Mouse (Mus musculus): Measurements from ENCODE around the gene Cables2.
A peak's percentile ranks its signal among the peaks of the same experiment; 100 is the strongest.

Cables2 gene

DNA sequence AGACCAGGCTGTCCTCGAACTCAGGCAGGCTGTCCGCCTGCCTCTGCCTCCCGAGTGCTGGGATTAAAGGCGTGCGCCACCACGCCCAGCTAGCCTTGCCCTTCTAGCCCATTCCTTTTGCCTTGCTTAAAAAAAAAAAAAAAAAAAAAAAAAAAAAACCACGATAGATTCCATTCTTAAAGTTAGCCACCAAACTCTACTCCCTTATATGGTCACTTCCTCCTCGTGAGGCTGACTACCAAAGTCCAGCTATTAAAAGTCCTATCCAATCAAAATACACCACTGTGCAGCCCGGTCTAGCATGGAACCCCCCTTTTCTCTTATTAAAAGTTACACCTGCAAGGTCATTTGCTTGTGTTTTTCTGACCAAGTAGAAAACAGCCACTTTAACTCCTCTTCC, 17.6 kb downstream of the Cables2 start:
- no peak for DNase-seq (ENCODE audit: low spot score)

DNA sequence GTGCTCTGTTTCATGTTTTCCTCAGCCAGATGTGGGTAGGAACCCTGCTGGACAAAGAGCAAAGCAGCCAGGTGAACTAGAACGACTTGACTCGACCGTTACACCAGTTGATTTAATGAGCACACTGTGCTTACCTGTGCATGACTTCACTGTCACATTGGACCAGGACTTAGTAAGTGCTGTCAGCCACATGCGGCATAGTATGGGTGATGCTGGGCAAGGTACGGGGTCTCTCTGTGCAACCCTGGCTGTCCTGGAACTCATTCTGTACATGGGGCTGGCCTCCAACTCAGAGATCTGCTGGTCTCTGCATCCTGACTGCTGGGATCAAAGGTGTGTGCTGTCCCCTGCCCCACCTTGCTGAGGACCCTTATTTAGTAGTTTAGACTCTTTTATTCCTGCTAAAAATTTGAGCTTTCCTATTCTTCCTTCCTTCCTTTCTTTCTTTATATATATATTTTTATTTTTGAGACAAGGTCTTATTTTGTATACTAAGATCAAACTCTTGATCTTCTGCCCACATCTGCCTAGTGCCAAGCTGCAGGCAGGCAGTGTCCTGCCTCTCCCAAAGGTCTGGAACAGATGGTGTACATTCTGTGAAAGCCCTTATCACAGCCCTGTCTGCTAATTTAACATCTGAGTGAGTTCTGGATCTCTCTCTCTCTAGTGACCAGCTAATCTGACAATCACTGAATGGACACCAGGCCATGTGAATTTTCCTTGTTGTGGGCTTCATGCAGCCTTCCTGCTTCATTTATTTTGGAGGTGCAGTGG, 18.7 kb downstream of the Cables2 start:
- DNase-seq (ENCODE audit: low spot score) = no peak

DNA sequence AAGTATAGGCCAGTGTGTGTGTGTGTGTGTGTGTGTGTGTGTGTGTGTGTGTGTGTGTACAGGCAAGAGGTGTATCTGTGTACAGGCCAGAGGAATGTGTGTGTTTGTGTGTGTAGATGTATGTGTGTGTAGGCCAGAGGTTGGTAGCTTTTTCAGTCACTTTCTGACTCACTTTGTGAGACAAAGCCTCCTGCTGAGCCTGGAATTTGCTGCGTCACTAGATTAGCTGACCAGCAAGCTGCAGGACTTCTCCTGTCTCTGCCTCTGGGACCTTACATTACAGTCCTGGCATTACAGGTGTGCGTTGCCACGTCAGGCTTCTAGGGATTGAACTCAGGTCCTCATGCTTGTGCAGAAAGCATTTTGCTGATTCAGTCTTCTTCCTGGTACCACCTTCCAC, 21.5 kb downstream of the Cables2 start:
- no peak for DNase-seq (ENCODE audit: low spot score)

DNA sequence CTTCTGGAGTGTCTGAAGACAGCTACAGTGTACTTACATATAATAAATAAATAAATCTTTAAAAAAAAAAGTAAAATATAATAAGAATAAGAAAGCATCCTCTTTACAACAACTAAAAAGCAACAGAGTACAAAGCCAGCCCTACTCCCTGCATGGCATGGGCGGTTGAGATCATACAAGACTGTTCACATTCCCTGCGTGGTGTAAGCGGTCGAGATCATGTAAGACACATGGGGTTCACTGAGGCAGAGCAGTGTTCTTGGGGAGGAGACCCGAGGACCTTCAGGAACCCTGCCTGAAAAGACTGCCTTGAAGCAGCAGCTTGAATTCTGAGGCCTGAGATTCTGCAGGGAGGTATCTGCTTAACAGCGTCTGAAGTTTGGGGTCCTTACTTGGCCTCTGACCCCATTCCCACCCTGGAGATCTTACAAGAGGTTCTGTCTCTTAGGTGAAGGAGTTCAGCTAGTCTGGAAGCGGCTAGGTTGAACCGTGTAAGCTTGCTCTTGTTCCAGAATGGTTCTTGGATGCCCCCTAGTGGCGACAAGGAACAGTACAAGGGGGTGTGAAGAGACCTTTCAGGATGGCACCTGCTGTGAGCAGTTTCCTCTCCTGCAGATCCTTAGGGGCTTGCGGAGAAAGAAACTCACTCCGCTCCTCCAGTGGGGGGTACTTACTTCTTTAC, 22.2 kb downstream of the Cables2 start:
- DNase-seq (ENCODE audit: low spot score) = peak; percentile 81

- peak; percentile 45 for DNase-seq (ENCODE audit: low spot score)
Observed at GRCm38 (mm10) chr2:180248947-180249660, 24.2 kb downstream of the Cables2 start.

- DNase-seq (ENCODE audit: low spot score) = no peak
Observed at GRCm38 (mm10) chr2:180247916-180248315, 25.4 kb downstream of the Cables2 start.

- no peak for DNase-seq (ENCODE audit: low spot score)
Observed at GRCm38 (mm10) chr2:180243108-180243507, 30.2 kb downstream of the Cables2 start.

DNA sequence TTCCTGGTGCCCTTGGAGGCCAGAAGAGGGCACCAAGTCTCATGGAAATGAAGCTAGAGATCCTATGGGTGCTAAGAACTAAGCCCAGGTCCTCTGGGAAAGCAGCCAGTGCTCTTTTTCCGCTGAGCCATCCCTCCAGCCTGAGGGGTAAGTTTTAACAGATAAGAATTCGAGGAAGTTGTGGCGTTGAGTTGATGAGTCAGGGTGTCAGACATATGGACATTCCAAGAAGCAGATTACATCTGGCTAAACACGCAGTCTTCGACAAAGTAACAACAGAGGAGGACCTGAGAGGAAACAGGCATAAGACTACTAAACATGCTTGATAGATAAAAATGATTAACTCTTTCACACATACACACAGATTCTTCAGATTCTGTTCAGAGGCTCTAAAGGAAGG, 34.7 kb downstream of the Cables2 start:
- DNase-seq (ENCODE audit: low spot score) = no peak

DNA sequence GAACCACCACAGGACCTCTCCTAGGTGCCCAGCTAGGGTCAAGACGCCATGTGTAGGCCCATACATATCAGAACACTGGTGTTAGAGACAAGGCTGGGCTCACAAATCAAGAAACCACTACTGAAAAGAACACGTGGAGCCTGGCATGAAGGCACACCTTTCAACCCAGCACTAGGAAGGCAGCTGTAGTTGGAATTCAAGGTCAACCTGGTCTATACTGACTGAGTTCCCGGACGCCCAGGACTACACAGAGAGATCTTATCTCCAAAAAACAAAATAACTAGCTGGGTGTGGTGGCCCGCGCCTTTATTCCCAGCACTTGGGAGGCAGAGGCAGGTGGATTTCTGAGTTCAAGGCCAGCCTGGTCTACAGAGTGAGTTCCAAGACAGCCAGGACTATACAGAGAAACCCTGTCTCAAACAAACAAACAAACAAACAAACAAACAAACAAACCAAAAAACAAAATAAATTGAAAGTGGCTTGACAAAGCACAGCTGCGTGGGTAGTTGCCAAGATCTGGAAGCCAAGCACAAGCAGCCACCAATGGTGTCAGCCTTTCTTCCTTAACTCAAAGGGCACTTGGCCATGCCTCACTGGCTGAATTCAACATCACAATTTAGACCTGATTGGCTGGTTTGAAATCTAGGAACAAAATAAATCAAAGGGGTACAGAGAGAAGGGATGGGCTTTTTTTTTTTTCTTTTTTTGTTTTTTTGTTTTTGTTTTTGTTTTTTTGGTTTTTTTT, 35.5 kb downstream of the Cables2 start:
- no peak for DNase-seq (ENCODE audit: low spot score)

DNA sequence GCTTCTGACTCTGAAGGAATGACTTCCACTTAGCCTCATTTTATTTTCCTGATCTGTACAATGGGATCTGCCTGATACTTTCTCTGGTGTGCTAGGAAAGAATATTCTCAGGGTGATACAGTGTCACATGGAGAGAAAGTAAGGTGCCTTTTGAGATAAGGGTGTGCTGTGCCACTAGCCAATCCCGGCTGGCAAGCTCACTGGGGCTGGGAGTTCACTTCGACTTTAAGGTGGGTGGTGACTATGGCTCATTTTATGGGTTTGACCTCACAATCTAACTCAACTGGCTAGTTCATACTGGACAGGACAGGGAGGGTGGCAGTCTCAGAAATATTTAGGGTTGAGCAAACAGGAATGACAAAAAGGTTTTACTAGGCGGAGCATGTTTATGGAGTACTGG, 36.4 kb downstream of the Cables2 start:
- no peak for DNase-seq (ENCODE audit: low spot score)

DNA sequence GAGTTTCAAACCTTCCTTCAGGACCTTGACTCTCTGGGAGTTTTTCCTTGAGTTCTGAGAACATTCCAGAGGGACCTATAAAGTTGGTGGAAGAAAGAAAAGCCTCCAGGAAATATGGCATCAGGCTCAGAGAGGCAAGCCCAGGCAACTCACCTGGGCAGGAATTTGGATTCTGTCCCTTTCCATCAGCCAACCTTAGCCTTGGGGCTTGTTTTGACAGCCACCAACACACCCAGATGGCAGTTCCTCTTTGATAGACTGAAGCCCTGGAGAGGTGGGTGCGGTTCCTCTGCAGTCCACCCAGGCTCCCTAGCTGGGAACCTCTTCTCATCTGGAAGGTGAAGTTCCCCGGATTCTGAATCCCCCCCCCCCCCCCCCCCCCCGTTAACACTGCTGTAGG, 36.8 kb downstream of the Cables2 start:
- DNase-seq (ENCODE audit: low spot score) = peak; percentile 70

- no peak for DNase-seq (ENCODE audit: low spot score)
Observed at GRCm38 (mm10) chr2:180235788-180236187, 37.5 kb downstream of the Cables2 start.

DNA sequence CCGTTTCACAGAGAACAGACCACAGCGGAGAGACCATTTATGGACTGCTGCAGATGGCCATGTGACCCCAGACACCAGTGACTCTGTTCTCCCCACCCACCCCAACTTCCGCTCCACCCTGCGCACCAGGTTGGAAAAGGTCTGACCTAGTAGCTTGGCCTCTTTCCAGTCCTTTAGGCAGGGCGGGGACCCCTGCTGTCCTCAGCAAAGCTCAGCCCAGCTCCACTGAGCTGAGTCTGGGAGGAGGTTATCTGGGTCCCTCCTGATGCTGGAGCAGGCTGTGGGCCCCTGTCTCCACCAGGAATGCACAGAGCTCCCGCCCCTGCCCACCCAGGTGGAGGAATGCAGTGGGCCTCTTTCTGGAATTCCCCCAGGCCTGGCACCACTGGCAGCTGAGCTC, 38.3 kb downstream of the Cables2 start:
- no peak for DNase-seq (ENCODE audit: low spot score)

DNA sequence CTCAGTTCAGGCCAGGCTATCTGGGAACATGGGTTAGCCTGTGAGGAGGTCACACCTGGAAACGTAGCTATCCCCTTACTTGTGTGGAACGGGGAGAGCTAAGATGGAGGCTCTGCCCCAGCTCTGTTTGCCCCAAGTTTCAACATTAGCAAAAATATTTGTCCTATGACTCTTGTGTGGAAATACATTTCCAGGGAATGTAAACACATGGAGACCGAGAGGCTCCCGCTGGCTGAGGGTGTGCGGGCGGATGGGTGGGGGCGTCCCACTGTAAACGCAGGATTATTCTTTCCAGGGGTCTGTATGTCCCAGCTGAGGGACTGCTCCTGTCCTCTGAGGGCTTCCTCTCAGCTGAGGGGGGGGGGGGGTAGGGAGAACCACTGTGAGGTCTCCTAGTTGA, 38.9 kb downstream of the Cables2 start:
- DNase-seq (ENCODE audit: low spot score) = no peak

DNA sequence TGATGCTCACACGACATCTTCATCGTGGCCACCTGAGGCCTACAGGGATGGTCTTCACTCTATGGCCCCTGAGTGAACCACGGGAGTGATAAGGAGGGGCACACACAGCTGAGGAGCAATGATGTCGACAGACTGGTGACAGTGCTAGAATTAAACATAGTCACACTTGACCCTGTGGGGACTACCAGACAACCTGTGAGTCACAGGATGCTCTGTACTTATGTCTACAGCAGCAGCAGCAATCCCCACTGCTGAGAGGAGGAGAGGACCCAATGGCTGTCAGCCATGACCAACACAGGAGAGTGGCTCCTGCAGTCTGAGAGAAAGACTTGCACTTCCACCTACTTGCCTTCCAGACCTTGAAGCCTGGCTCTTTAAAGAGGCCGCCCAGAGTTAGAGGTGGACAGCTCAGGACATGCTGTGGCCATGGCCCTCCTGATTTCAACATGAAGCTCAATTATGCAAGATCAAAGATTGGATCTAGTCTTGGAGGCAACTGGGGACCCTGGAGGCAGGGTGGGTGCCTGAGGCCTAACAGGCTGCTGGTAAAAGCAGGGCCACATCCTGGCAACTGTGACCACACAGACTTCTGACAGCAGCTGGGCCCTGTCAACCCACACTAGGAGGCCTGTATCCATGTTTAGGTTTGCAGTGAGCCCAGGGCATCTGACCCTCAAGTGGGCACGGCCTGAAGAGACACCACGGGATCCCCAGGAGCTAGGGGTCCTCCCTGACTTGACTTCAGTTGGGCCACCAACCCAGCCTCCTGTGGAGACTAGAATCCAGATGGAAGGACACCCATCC, 40.0 kb downstream of the Cables2 start:
- DNase-seq (ENCODE audit: low spot score) = no peak

DNA sequence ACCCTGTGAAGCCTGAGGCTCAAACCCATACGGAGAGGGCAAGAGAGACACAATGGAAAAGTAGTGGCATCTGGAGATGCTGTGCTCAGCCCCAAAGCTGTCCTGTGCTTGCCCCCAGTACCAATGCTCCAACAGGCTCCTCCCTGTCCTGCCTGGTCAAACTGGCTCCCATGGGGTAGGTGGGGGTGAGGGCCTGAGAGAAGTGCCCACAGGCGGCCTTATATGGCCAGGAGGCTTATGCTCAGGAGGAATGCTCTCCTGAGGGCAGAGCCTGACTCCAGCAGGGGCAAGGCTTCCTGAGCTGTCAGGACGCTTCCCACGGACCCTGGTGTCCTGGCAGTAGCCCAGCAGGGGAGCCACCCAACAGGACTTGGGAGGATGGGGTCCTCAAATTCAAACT, 42.8 kb downstream of the Cables2 start:
- peak; percentile 52 for DNase-seq (ENCODE audit: low spot score)

DNA sequence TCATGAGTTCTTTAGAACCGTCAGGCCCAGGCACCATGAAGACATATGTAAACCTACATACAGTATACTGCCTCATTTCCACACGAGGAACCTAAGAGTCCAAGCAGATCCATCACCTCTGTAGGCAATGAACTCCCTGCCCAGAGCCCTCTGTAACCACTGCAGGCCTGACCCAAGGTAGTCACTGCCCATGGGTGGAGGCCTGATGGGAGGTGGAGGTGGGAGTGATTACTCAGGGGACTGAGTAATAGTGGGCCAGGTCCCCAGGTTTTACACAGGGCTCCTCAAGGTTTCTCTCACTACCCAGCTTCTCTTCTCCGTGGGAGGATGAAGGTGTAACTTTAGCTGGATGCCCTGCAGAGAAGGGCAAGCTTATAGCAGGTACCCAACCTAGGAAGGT, 44.2 kb downstream of the Cables2 start:
- DNase-seq (ENCODE audit: low spot score) = no peak

DNA sequence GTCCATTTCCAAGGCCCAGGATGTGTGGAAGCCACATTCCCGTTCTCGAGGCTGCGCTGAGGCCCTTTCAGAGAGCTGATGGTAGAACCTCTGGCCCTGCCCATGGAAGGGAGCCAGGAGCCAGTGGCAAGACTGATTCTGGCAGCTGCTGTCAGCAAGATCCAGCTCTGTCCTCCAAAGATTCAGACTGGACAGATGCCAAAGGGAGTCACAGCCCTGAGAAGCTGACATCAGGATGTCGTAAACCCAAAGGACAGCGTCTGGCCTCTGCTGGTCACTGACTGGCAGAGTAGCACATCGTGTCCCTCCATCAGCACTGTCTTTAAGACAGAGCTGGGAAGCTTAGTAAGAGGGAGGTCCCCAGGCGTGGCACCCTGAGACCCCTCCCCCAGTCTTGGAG, 44.7 kb downstream of the Cables2 start:
- DNase-seq (ENCODE audit: low spot score) = no peak

- no peak for DNase-seq (ENCODE audit: low spot score)
Observed at GRCm38 (mm10) chr2:180228060-180228458, 45.2 kb downstream of the Cables2 start.

- DNase-seq (ENCODE audit: low spot score) = peak; percentile 58
Observed at GRCm38 (mm10) chr2:180227262-180228059, 45.8 kb downstream of the Cables2 start.
